ENCODE assay signal across 8 mouse cellular contexts in genomic region chr10:80161522-80162242, GRCm38 (mm10). TPM values are rescaled to one million over a fixed set of nuclear protein-coding genes. Genes with fewer than 3 reads are reported as not detected.
DNase-seq lines count a peak whose midpoint lies in the region; ATAC-seq and TF ChIP-seq lines count a peak whose summit lies in the region.

No protein-coding gene starts in this region.

- H3K9me3 ChIP-seq in hindbrain, embryonic 10.5 days: no peaks in the 10 kb centered on the region
- no peaks in the 10 kb centered on the region for H3K9me3 ChIP-seq in limb, embryonic 13.5 days
- no peaks in the 10 kb centered on the region for H3K9me3 ChIP-seq in neural tube, embryonic 12.5 days

- peak; percentile 12 for ATAC-seq in limb, embryonic 13.5 days (ENCODE audit: low FRiP score, low read depth)
- no peak for ATAC-seq in neural tube, embryonic 12.5 days (ENCODE audit: low FRiP score, low read depth)

- peaks cover 8% of the 10 kb centered on the region for H3K27me3 ChIP-seq in hindbrain, embryonic 10.5 days (ENCODE audit: insufficient read depth, poor library complexity, severe bottlenecking)
- H3K27me3 ChIP-seq in limb, embryonic 13.5 days: no peaks in the 10 kb centered on the region
- 0 out of 2 replicates have a peak, but pooled peaks cover 7% of the 10 kb centered on the region for H3K27me3 ChIP-seq in neural tube, embryonic 12.5 days (replicated peaks)

- no peak overlapping the region for H3K4me3 ChIP-seq in left cerebral cortex, adult 2 months
- H3K4me3 ChIP-seq in hindbrain, embryonic 10.5 days: peak overlapping the region; percentile 49
- peak overlapping the region; percentile 45 for H3K4me3 ChIP-seq in limb, embryonic 13.5 days
- H3K4me3 ChIP-seq in neural tube, embryonic 12.5 days: no peak overlapping the region

- peak overlapping the region; percentile 75 for H3K4me2 ChIP-seq in limb, embryonic 13.5 days (replicated peaks)
- peak overlapping the region; percentile 70 for H3K4me2 ChIP-seq in neural tube, embryonic 12.5 days (replicated peaks)

- 6% methylated on average over 7 of the region's 7 CpGs for WGBS in hindbrain, embryonic 10.5 days
- 12% methylated on average over 7 of the region's 7 CpGs for WGBS in limb, embryonic 13.5 days
- 9% methylated on average over 7 of the region's 7 CpGs for whole genome bisulfite sequencing in neural tube, embryonic 12.5 days

- peaks cover 19% of the 10 kb centered on the region for H3K36me3 ChIP-seq in hindbrain, embryonic 10.5 days
- peaks cover 10% of the 10 kb centered on the region for H3K36me3 ChIP-seq in limb, embryonic 13.5 days
- H3K36me3 ChIP-seq in neural tube, embryonic 12.5 days: peaks cover 11% of the 10 kb centered on the region

- H3K4me1 ChIP-seq in hindbrain, embryonic 10.5 days (replicated peaks): peaks cover 96% of the 10 kb centered on the region
- peaks cover 85% of the 10 kb centered on the region for H3K4me1 ChIP-seq in limb, embryonic 13.5 days
- peaks cover 72% of the 10 kb centered on the region for H3K4me1 ChIP-seq in neural tube, embryonic 12.5 days

- no peak for DNase-seq in left cerebral cortex, adult 2 months (ENCODE audit: extremely low spot score in 1 of 2, low spot score in 2 of 2)
- DNase-seq in left cerebral cortex, adult 8-10 months (ENCODE audit: low spot score in 2 of 2): no peak
- DNase-seq in embryo, embryonic 10 days (ENCODE audit: low spot score): peak; percentile 86
- peak; percentile 79 for DNase-seq in hindbrain, embryonic 10.5 days (ENCODE audit: low spot score)
- no peak for DNase-seq in urinary bladder, postnatal 10 days (ENCODE audit: low spot score)
- no peak for DNase-seq in gastrocnemius, adult 18-20 months (ENCODE audit: low spot score)

- H3K9ac ChIP-seq in limb, embryonic 13.5 days: peak overlapping the region; percentile 62; the same call in 1 of the 2 replicates
- peak overlapping the region; percentile 40 for H3K9ac ChIP-seq in neural tube, embryonic 12.5 days

- intact Hi-C loops in left cerebral cortex, adult 2 months (cut with DNase I): no loop called here

- no peak for TF ChIP-seq CTCF in left cerebral cortex, adult 2 months (IDR thresholded peaks at IDR 0.05)

- H3K27ac ChIP-seq in left cerebral cortex, adult 2 months: peak overlapping the region; percentile 97
- H3K27ac ChIP-seq in hindbrain, embryonic 10.5 days: peak overlapping the region; percentile 93
- H3K27ac ChIP-seq in limb, embryonic 13.5 days: peak overlapping the region; percentile 94
- H3K27ac ChIP-seq in neural tube, embryonic 12.5 days: peak overlapping the region; percentile 53; the same call in 1 of the 2 replicates

RNA-seq across cellular contexts. Expression of gene Cirbp, which starts 4.1 kb away (rescaled TPM):
- total RNA-seq in left cerebral cortex, adult 2 months (2021): 10 to 100 TPM; 75.8 to 93.0 TPM
- 100 to 1,000 TPM; 124 to 159 (median 143) TPM for total RNA-seq in left cerebral cortex, adult 8-10 months (2022)
- 95.3 and 153 TPM in 2 replicates for polyA plus RNA-seq in hindbrain, embryonic 10.5 days (2016; fragmentation: Nextera tagmentation; extraction: Ambion mirVana)
- polyA plus RNA-seq in limb, embryonic 13.5 days (2015; fragmentation: Nextera tagmentation; extraction: Ambion mirVana): 149 and 194 TPM in 2 replicates
- 262 and 273 TPM in 2 replicates for polyA plus RNA-seq in neural tube, embryonic 12.5 days (2016; fragmentation: Nextera tagmentation; extraction: Ambion mirVana)
- total RNA-seq in gastrocnemius, adult 18-20 months (2021): 10 to 100 TPM; 28.9 to 37.5 TPM

RNA-seq across cellular contexts. Expression of gene 1600002K03Rik, which starts 11.1 kb away (rescaled TPM):
- total RNA-seq in left cerebral cortex, adult 2 months (2021): 1 to 10 TPM; 6.0 to 8.1 TPM
- total RNA-seq in left cerebral cortex, adult 8-10 months (2022): 1 to 10 TPM; 4.1 to 6.0 (median 5.5) TPM
- 12.9 and 14.4 TPM in 2 replicates for polyA plus RNA-seq in hindbrain, embryonic 10.5 days (2016; fragmentation: Nextera tagmentation; extraction: Ambion mirVana)
- polyA plus RNA-seq in limb, embryonic 13.5 days (2015; fragmentation: Nextera tagmentation; extraction: Ambion mirVana): 9.7 and 11.0 TPM in 2 replicates
- 14.9 and 15.7 TPM in 2 replicates for polyA plus RNA-seq in neural tube, embryonic 12.5 days (2016; fragmentation: Nextera tagmentation; extraction: Ambion mirVana)
- total RNA-seq in gastrocnemius, adult 18-20 months (2021): 1 to 10 TPM; 5.4 to 6.5 TPM

RNA-seq across cellular contexts. Expression of gene Midn, which starts 13.6 kb away (rescaled TPM):
- total RNA-seq in left cerebral cortex, adult 2 months (2021): 100 to 1,000 TPM in 1 of 2 experiments, 10 to 100 TPM in 1; 80.7 to 127 TPM
- 10 to 100 TPM; 48.5 to 76.4 (median 64.1) TPM for total RNA-seq in left cerebral cortex, adult 8-10 months (2022)
- polyA plus RNA-seq in hindbrain, embryonic 10.5 days (2016; fragmentation: Nextera tagmentation; extraction: Ambion mirVana): 22.3 and 24.6 TPM in 2 replicates
- polyA plus RNA-seq in limb, embryonic 13.5 days (2015; fragmentation: Nextera tagmentation; extraction: Ambion mirVana): 22.9 and 23.2 TPM in 2 replicates
- 40.8 and 45.1 TPM in 2 replicates for polyA plus RNA-seq in neural tube, embryonic 12.5 days (2016; fragmentation: Nextera tagmentation; extraction: Ambion mirVana)
- total RNA-seq in gastrocnemius, adult 18-20 months (2021): 10 to 100 TPM; 40.6 to 47.9 TPM

RNA-seq across cellular contexts. Expression of gene Efna2, which starts 17.6 kb away (rescaled TPM):
- 1 to 10 TPM; 6.8 to 7.2 TPM for total RNA-seq in left cerebral cortex, adult 2 months (2021)
- 1 to 10 TPM; 6.8 to 9.1 (median 7.7) TPM for total RNA-seq in left cerebral cortex, adult 8-10 months (2022)
- 41.3 and 43.7 TPM in 2 replicates for polyA plus RNA-seq in hindbrain, embryonic 10.5 days (2016; fragmentation: Nextera tagmentation; extraction: Ambion mirVana)
- polyA plus RNA-seq in limb, embryonic 13.5 days (2015; fragmentation: Nextera tagmentation; extraction: Ambion mirVana): 39.5 and 40.4 TPM in 2 replicates
- 47.9 and 48.0 TPM in 2 replicates for polyA plus RNA-seq in neural tube, embryonic 12.5 days (2016; fragmentation: Nextera tagmentation; extraction: Ambion mirVana)
- under 1 TPM; 0.24 to 0.48 TPM for total RNA-seq in gastrocnemius, adult 18-20 months (2021)

RNA-seq across cellular contexts. Expression of gene Cbarp, which starts 21.0 kb away (rescaled TPM):
- total RNA-seq in left cerebral cortex, adult 2 months (2021): 100 to 1,000 TPM; 431 to 456 TPM
- total RNA-seq in left cerebral cortex, adult 8-10 months (2022): 100 to 1,000 TPM; 328 to 363 (median 358) TPM
- polyA plus RNA-seq in hindbrain, embryonic 10.5 days (2016; fragmentation: Nextera tagmentation; extraction: Ambion mirVana): 7.1 and 15.0 TPM in 2 replicates
- 7.4 and 8.1 TPM in 2 replicates for polyA plus RNA-seq in limb, embryonic 13.5 days (2015; fragmentation: Nextera tagmentation; extraction: Ambion mirVana)
- polyA plus RNA-seq in neural tube, embryonic 12.5 days (2016; fragmentation: Nextera tagmentation; extraction: Ambion mirVana): 26.5 and 27.3 TPM in 2 replicates
- 1 to 10 TPM; 1.6 to 1.9 TPM for total RNA-seq in gastrocnemius, adult 18-20 months (2021)

Comparison
In these comparisons a context has a peak if more than half of its experiments do, and no peak if none do; other contexts are left out.
1. DNase-seq: peak in embryo, embryonic 10 days (single experiment) and hindbrain, embryonic 10.5 days (single experiment); none in left cerebral cortex, adult 2 months (0 of 2), left cerebral cortex, adult 8-10 months (0 of 2), urinary bladder, postnatal 10 days (single experiment) and gastrocnemius, adult 18-20 months (single experiment).
2. H3K4me3 ChIP-seq: peak in hindbrain, embryonic 10.5 days (single experiment) and limb, embryonic 13.5 days (single experiment); none in left cerebral cortex, adult 2 months (single experiment) and neural tube, embryonic 12.5 days (single experiment).
3. Peak in every context shown above with its lines, with median percentiles within 50 percentile points of each other: H3K27ac ChIP-seq.